In genomic region chr11:57955476-57955875, GRCm38 (mm10) we compare ENCODE assay signal across 29 mouse cellular contexts. TPM values are rescaled to one million over a fixed set of nuclear protein-coding genes. Genes with fewer than 3 reads are reported as not detected.
DNase-seq lines count a peak whose midpoint lies in the region; ATAC-seq lines count a peak whose summit lies in the region.
"Had no signal": no experiment of that assay in that cellular context is flagged by ENCODE, and none has a peak within 500 bp of the region (broad histone marks: within the 10 kb centered on the region; RNA-seq: fewer than 3 reads in every experiment).

No protein-coding gene starts in this region.

- H3K4me1 ChIP-seq in erythroblast, embryonic 14.5 days (ENCODE audit: control insufficient read depth): peaks cover 95% of the 10 kb centered on the region
- peaks cover 33% of the 10 kb centered on the region for H3K4me1 ChIP-seq in heart, embryonic 13.5 days
- peaks cover 96% of the 10 kb centered on the region for H3K4me1 ChIP-seq in liver, embryonic 13.5 days (replicated peaks)
- H3K4me1 ChIP-seq: embryonic facial prominence, embryonic 13.5 days; forebrain, embryonic 13.5 days; limb, embryonic 15.5 days; lung, embryonic 15.5 days; midbrain, embryonic 10.5 days; midbrain, embryonic 15.5 days; neural tube, embryonic 15.5 days; stomach, embryonic 15.5 days had no signal

- DNase-seq in heart, postnatal 14 days: no peak
- no peak for DNase-seq in liver, embryonic 13.5 days
- DNase-seq in frontal cortex, postnatal 25 days (ENCODE audit: low spot score in 2 of 2): no peak
- no peak for DNase-seq in kidney, postnatal 10 days
- DNase-seq: cerebellum, adult 11-12 months; cerebellum, adult 9-11 months; gastrocnemius, postnatal 25 days; heart, adult 11 months; kidney, adult 9 months; kidney, postnatal 14 days; layer of hippocampus, adult 9-11 months; retina, postnatal 1 day; right cerebral cortex, postnatal 14 days had no signal

- H3K4me2 ChIP-seq in heart, embryonic 13.5 days: no peak overlapping the region
- H3K4me2 ChIP-seq in liver, embryonic 13.5 days: peak overlapping the region; percentile 66
- H3K4me2 ChIP-seq: embryonic facial prominence, embryonic 13.5 days; forebrain, embryonic 13.5 days; heart, embryonic 15.5 days; hindbrain, embryonic 14.5 days; limb, embryonic 15.5 days; lung, embryonic 15.5 days; midbrain, embryonic 15.5 days; neural tube, embryonic 15.5 days; stomach, embryonic 15.5 days had no signal

- H3K36me3 ChIP-seq in erythroblast, embryonic 14.5 days (ENCODE audit: control insufficient read depth): peaks cover 9% of the 10 kb centered on the region
- H3K36me3 ChIP-seq in heart, embryonic 13.5 days: no peaks in the 10 kb centered on the region
- H3K36me3 ChIP-seq in liver, embryonic 13.5 days: no peaks in the 10 kb centered on the region
- H3K36me3 ChIP-seq: embryonic facial prominence, embryonic 13.5 days; heart, embryonic 15.5 days; limb, embryonic 10.5 days; limb, embryonic 15.5 days; lung, embryonic 15.5 days; midbrain, embryonic 10.5 days; midbrain, embryonic 15.5 days; neural tube, embryonic 15.5 days; stomach, embryonic 15.5 days had no signal

- H3K4me3 ChIP-seq in erythroblast, embryonic 14.5 days (replicated peaks): peak overlapping the region; percentile 56
- H3K4me3 ChIP-seq in heart, embryonic 13.5 days: no peak overlapping the region
- no peak overlapping the region for H3K4me3 ChIP-seq in liver, embryonic 13.5 days (replicated peaks)
- H3K4me3 ChIP-seq: embryonic facial prominence, embryonic 13.5 days; forebrain, embryonic 13.5 days; heart, embryonic 15.5 days; limb, embryonic 10.5 days; limb, embryonic 15.5 days; lung, embryonic 15.5 days; midbrain, embryonic 10.5 days; midbrain, embryonic 15.5 days; neural tube, embryonic 15.5 days; stomach, embryonic 15.5 days had no signal

- no peak overlapping the region for H3K9ac ChIP-seq in heart, embryonic 13.5 days
- peak overlapping the region; percentile 78 for H3K9ac ChIP-seq in liver, embryonic 13.5 days
- H3K9ac ChIP-seq: embryonic facial prominence, embryonic 13.5 days; forebrain, embryonic 13.5 days; heart, embryonic 15.5 days; hindbrain, embryonic 14.5 days; limb, embryonic 15.5 days; lung, embryonic 15.5 days; midbrain, embryonic 15.5 days; neural tube, embryonic 15.5 days; stomach, embryonic 15.5 days had no signal

- WGBS in heart, embryonic 13.5 days: 87% methylated on average over 7 of the region's 7 CpGs
- WGBS in liver, embryonic 13.5 days (ENCODE audit: insufficient replicate concordance): 76% methylated on average over 7 of the region's 7 CpGs

- intact Hi-C loops in heart, postnatal 14 days (cut with DNase I): loop anchor here (10.0 kb wide), 1 partner anchor 269 kb away; no protein-coding TSS in a partner anchor

- no peaks in the 10 kb centered on the region for H3K27me3 ChIP-seq in erythroblast, embryonic 14.5 days (ENCODE audit: control insufficient read depth)
- no peaks in the 10 kb centered on the region for H3K27me3 ChIP-seq in heart, embryonic 13.5 days (replicated peaks)
- H3K27me3 ChIP-seq in liver, embryonic 13.5 days: no peaks in the 10 kb centered on the region
- H3K27me3 ChIP-seq: embryonic facial prominence, embryonic 13.5 days; forebrain, embryonic 13.5 days; heart, embryonic 15.5 days; limb, embryonic 15.5 days; lung, embryonic 15.5 days; midbrain, embryonic 15.5 days; neural tube, embryonic 15.5 days; stomach, embryonic 15.5 days had no signal

- 0 out of 2 replicates have a peak overlapping the region, but pooled peaks have one; percentile 54 for H3K27ac ChIP-seq in heart, embryonic 13.5 days (replicated peaks)
- peak overlapping the region; percentile 97 for H3K27ac ChIP-seq in liver, embryonic 13.5 days
- H3K27ac ChIP-seq: embryonic facial prominence, embryonic 13.5 days; forebrain, embryonic 13.5 days; heart, embryonic 15.5 days; hindbrain, embryonic 14.5 days; limb, embryonic 10.5 days; limb, embryonic 15.5 days; lung, embryonic 15.5 days; midbrain, embryonic 10.5 days; midbrain, embryonic 15.5 days; neural tube, embryonic 15.5 days had no signal

- H3K9me3 ChIP-seq in erythroblast, embryonic 14.5 days (ENCODE audit: control insufficient read depth, low read length): no peaks in the 10 kb centered on the region
- no peaks in the 10 kb centered on the region for H3K9me3 ChIP-seq in heart, embryonic 13.5 days
- no peaks in the 10 kb centered on the region for H3K9me3 ChIP-seq in liver, embryonic 13.5 days (replicated peaks)
- H3K9me3 ChIP-seq: embryonic facial prominence, embryonic 13.5 days; forebrain, embryonic 13.5 days; heart, embryonic 15.5 days; limb, embryonic 10.5 days; limb, embryonic 15.5 days; lung, embryonic 15.5 days; midbrain, embryonic 10.5 days; midbrain, embryonic 15.5 days; neural tube, embryonic 15.5 days; stomach, embryonic 15.5 days had no signal

- ATAC-seq in erythroblast, adult 5-6 weeks (replicated peaks; ENCODE audit: low FRiP score, poor library complexity, severe bottlenecking): no peak
- no peak for ATAC-seq in heart, embryonic 13.5 days (ENCODE audit: extremely low read depth, insufficient number of reproducible peaks, low FRiP score, low TSS enrichment)
- ATAC-seq in liver, embryonic 13.5 days (ENCODE audit: low read depth): no peak
- no peak for ATAC-seq in CD4-positive, CD25-positive, alpha-beta regulatory T cell, adult 4 months
- ATAC-seq: forebrain, embryonic 13.5 days; intestine, postnatal 0 days; midbrain, embryonic 15.5 days had no signal

RNA-seq across cellular contexts. Expression of gene Larp1, which starts 53.4 kb away (rescaled TPM):
- 31.7 and 32.8 TPM in 2 replicates for polyA plus RNA-seq in erythroblast, embryonic 14.5 days (2012)
- 24.0 and 31.6 TPM in 2 replicates for total RNA-seq in erythroblast, adult 5-6 weeks (2015; ENCODE audit: low replicate concordance)
- total RNA-seq in erythroblast, adult 5-6 weeks (2017; ENCODE audit: low replicate concordance): 13.2 and 13.4 TPM in 2 replicates
- 11.7 and 12.8 TPM in 2 replicates for polyA plus RNA-seq in heart, embryonic 13.5 days (2015; fragmentation: Nextera tagmentation; extraction: Ambion mirVana)
- 10 to 100 TPM; 49.8 to 52.8 TPM for total RNA-seq in heart, postnatal 14 days (2021)
- 19.9 and 21.6 TPM in 2 replicates for polyA plus RNA-seq in liver, embryonic 13.5 days (2015; fragmentation: Nextera tagmentation; extraction: Ambion mirVana)
- polyA plus RNA-seq in CD4-positive, CD25-positive, alpha-beta regulatory T cell, adult 4 months (2017; shearing (Covaris generic)): 10 to 100 TPM; 27.0 to 36.1 TPM
